ENCODE assay signal across 23 mouse cellular contexts in the genomic region with DNA sequence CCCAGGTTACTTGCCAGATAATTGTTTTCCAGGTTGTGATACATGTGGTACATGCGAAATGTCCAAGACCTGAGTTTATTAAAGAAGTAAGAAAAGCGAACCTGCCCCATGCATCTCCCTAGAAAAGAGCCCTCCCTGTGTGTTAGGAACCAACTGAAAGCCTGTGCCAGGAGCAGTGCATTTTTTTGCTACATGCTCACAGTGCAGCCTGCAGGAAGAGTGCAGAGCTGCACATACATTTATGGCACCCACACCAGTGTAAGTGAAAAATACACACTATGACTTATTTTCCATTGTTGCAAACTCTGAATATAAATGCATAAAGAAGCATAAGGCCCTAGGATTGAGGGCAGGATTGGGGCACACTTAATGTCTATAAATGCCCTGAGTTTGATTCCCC.
DNase-seq lines count a peak whose midpoint lies in the region; ATAC-seq and TF ChIP-seq lines count a peak whose summit lies in the region.
"Had no signal": no experiment of that assay in that cellular context is flagged by ENCODE, and none has a peak within 500 bp of the region (broad histone marks: within the 10 kb centered on the region; RNA-seq: fewer than 3 reads in every experiment).

No protein-coding gene starts in this region.

- ATAC-seq in intestine, postnatal 0 days = no peak
- ATAC-seq in intestine, embryonic 15.5 days = no peak
- no peak for ATAC-seq in lung, postnatal 0 days
- no peak for ATAC-seq in stomach, postnatal 0 days (ENCODE audit: low FRiP score, low TSS enrichment)
- ATAC-seq: CD4-positive, CD25-positive, alpha-beta regulatory T cell, adult 4 months; forebrain, embryonic 14.5 days; inflammation-experienced regulatory T-cells, adult 6 months had no signal

- no peak overlapping the region for H3K27ac ChIP-seq in intestine, postnatal 0 days (ENCODE audit: low read depth, low read length)
- H3K27ac ChIP-seq in intestine, embryonic 15.5 days = no peak overlapping the region
- no peak overlapping the region for H3K27ac ChIP-seq in lung, postnatal 0 days (ENCODE audit: low read length)
- H3K27ac ChIP-seq in stomach, postnatal 0 days (replicated peaks) = no peak overlapping the region
- H3K27ac ChIP-seq: embryonic facial prominence, embryonic 12.5 days; heart, embryonic 15.5 days; midbrain, embryonic 12.5 days had no signal

- no peak for TF ChIP-seq EP300 in lung, postnatal 0 days (IDR thresholded peaks at IDR 0.05)
- TF ChIP-seq EP300 in stomach, postnatal 0 days (optimal IDR thresholded peaks at IDR 0.05) = no peak

- H3K4me3 ChIP-seq in intestine, postnatal 0 days (ENCODE audit: low read depth, low read length) = no peak overlapping the region
- H3K4me3 ChIP-seq in intestine, embryonic 15.5 days (replicated peaks) = no peak overlapping the region
- no peak overlapping the region for H3K4me3 ChIP-seq in lung, postnatal 0 days (ENCODE audit: low read depth, low read length)
- H3K4me3 ChIP-seq in stomach, postnatal 0 days (ENCODE audit: low read depth, low read length) = no peak overlapping the region
- H3K4me3 ChIP-seq: embryonic facial prominence, embryonic 12.5 days; heart, embryonic 15.5 days; midbrain, embryonic 12.5 days; myocyte had no signal

- TF ChIP-seq CTCF in intestine, postnatal 0 days (IDR thresholded peaks at IDR 0.05; ENCODE audit: low read depth) = peak; percentile 57
- TF ChIP-seq CTCF in lung, postnatal 0 days (IDR thresholded peaks at IDR 0.05) = peak; percentile 49
- peak; percentile 59 for TF ChIP-seq CTCF in stomach, postnatal 0 days (IDR thresholded peaks at IDR 0.05; ENCODE audit: low read depth)

- H3K9me3 ChIP-seq in intestine, postnatal 0 days (ENCODE audit: control insufficient read depth) = no peaks in the 10 kb centered on the region
- H3K9me3 ChIP-seq in intestine, embryonic 15.5 days = no peaks in the 10 kb centered on the region
- H3K9me3 ChIP-seq in lung, postnatal 0 days (ENCODE audit: low read length) = no peaks in the 10 kb centered on the region
- peaks cover 3% of the 10 kb centered on the region; the same call in 1 of the 2 replicates for H3K9me3 ChIP-seq in stomach, postnatal 0 days (ENCODE audit: control insufficient read depth, low read length)
- H3K9me3 ChIP-seq: heart, embryonic 15.5 days; midbrain, embryonic 12.5 days had no signal

- H3K27me3 ChIP-seq in intestine, postnatal 0 days (replicated peaks; ENCODE audit: control insufficient read depth, insufficient read depth, low read length) = no peaks in the 10 kb centered on the region
- no peaks in the 10 kb centered on the region for H3K27me3 ChIP-seq in intestine, embryonic 15.5 days (replicated peaks)
- no peaks in the 10 kb centered on the region for H3K27me3 ChIP-seq in lung, postnatal 0 days (replicated peaks; ENCODE audit: insufficient read depth, low read length)
- H3K27me3 ChIP-seq in stomach, postnatal 0 days (ENCODE audit: control insufficient read depth, insufficient read depth, low read length) = no peaks in the 10 kb centered on the region
- H3K27me3 ChIP-seq: embryonic facial prominence, embryonic 12.5 days; heart, embryonic 15.5 days; midbrain, embryonic 12.5 days had no signal

- WGBS in intestine, postnatal 0 days = 93% methylated on average over 2 of the region's 2 CpGs
- 88% methylated on average over 2 of the region's 2 CpGs for WGBS in intestine, embryonic 15.5 days
- WGBS in lung, postnatal 0 days = 89% methylated on average over 2 of the region's 2 CpGs
- 89% methylated on average over 2 of the region's 2 CpGs for WGBS in stomach, postnatal 0 days

- no peak overlapping the region for H3K9ac ChIP-seq in intestine, postnatal 0 days (ENCODE audit: low read depth, low read length)
- H3K9ac ChIP-seq in intestine, embryonic 15.5 days = no peak overlapping the region
- H3K9ac ChIP-seq in lung, postnatal 0 days (replicated peaks; ENCODE audit: low read depth) = no peak overlapping the region
- no peak overlapping the region for H3K9ac ChIP-seq in stomach, postnatal 0 days (ENCODE audit: low read length)
- H3K9ac ChIP-seq: embryonic facial prominence, embryonic 12.5 days; heart, embryonic 15.5 days; midbrain, embryonic 12.5 days had no signal

- H3K36me3 ChIP-seq in intestine, postnatal 0 days (ENCODE audit: control insufficient read depth, insufficient read depth) = peaks cover 15% of the 10 kb centered on the region; the same call in 1 of the 2 replicates
- H3K36me3 ChIP-seq in intestine, embryonic 15.5 days = peaks cover 5% of the 10 kb centered on the region
- no peaks in the 10 kb centered on the region for H3K36me3 ChIP-seq in lung, postnatal 0 days (ENCODE audit: insufficient read depth, low read length)
- H3K36me3 ChIP-seq in stomach, postnatal 0 days (ENCODE audit: control insufficient read depth, insufficient read depth, low read length) = peaks cover 2% of the 10 kb centered on the region; the same call in 1 of the 2 replicates
- H3K36me3 ChIP-seq: heart, embryonic 15.5 days had no signal

- H3K4me2 ChIP-seq in intestine, postnatal 0 days (replicated peaks; ENCODE audit: low read depth) = no peak overlapping the region
- H3K4me2 ChIP-seq in intestine, embryonic 15.5 days (replicated peaks) = no peak overlapping the region
- H3K4me2 ChIP-seq in lung, postnatal 0 days (replicated peaks; ENCODE audit: low read depth, low read length) = no peak overlapping the region
- no peak overlapping the region for H3K4me2 ChIP-seq in stomach, postnatal 0 days (replicated peaks; ENCODE audit: low read depth)
- H3K4me2 ChIP-seq: embryonic facial prominence, embryonic 12.5 days; heart, embryonic 15.5 days; midbrain, embryonic 12.5 days had no signal

- DNase-seq in cerebellum, postnatal 14 days = peak; percentile 44 to 51
- DNase-seq in cerebellum, postnatal 36 days = no peak
- no peak for DNase-seq in lung, postnatal 0 days (ENCODE audit: low spot score)
- no peak for DNase-seq in lung, postnatal 14 days
- DNase-seq in stomach, postnatal 0 days (ENCODE audit: low spot score) = no peak
- no peak for DNase-seq in layer of hippocampus, adult 8-10 months (ENCODE audit: low spot score in 2 of 2)
- DNase-seq: adrenal gland, postnatal 14 days; left cerebral cortex, postnatal 4 days; liver; lung, adult 18-20 months; right cerebral cortex, postnatal 14 days; spleen, adult 18-20 months; thymus, adult 18-20 months; thymus, postnatal 4 days had no signal

- no peaks in the 10 kb centered on the region for H3K4me1 ChIP-seq in intestine, postnatal 0 days (replicated peaks; ENCODE audit: control insufficient read depth, insufficient read depth, low read length)
- 0 out of 2 replicates have a peak, but pooled peaks cover 3% of the 10 kb centered on the region for H3K4me1 ChIP-seq in intestine, embryonic 15.5 days (replicated peaks)
- H3K4me1 ChIP-seq in lung, postnatal 0 days (ENCODE audit: insufficient read depth, low read depth, low read length) = no peaks in the 10 kb centered on the region
- H3K4me1 ChIP-seq in stomach, postnatal 0 days (replicated peaks; ENCODE audit: control insufficient read depth, insufficient read depth) = no peaks in the 10 kb centered on the region
- H3K4me1 ChIP-seq: embryonic facial prominence, embryonic 12.5 days; midbrain, embryonic 12.5 days had no signal

Comparison
In these comparisons a context has a peak if more than half of its experiments do, and no peak if none do; other contexts are left out.
1. DNase-seq: peak in cerebellum, postnatal 14 days (2 of 2); none in cerebellum, postnatal 36 days (0 of 2), lung, postnatal 0 days (single experiment), lung, postnatal 14 days (single experiment), stomach, postnatal 0 days (single experiment) and layer of hippocampus, adult 8-10 months (0 of 2).
2. Peak in every context shown above with its lines, with median percentiles within 50 percentile points of each other: CTCF ChIP-seq.